Mouse (Mus musculus): Measurements from ENCODE around the gene Ctdsp1. TPM values are rescaled to one million over a fixed set of nuclear protein-coding genes. Genes with fewer than 3 reads are reported as not detected.

Ctdsp1 gene
- 6.1 TPM for polyA plus RNA-seq (2017; shearing (Covaris generic))

DNA sequence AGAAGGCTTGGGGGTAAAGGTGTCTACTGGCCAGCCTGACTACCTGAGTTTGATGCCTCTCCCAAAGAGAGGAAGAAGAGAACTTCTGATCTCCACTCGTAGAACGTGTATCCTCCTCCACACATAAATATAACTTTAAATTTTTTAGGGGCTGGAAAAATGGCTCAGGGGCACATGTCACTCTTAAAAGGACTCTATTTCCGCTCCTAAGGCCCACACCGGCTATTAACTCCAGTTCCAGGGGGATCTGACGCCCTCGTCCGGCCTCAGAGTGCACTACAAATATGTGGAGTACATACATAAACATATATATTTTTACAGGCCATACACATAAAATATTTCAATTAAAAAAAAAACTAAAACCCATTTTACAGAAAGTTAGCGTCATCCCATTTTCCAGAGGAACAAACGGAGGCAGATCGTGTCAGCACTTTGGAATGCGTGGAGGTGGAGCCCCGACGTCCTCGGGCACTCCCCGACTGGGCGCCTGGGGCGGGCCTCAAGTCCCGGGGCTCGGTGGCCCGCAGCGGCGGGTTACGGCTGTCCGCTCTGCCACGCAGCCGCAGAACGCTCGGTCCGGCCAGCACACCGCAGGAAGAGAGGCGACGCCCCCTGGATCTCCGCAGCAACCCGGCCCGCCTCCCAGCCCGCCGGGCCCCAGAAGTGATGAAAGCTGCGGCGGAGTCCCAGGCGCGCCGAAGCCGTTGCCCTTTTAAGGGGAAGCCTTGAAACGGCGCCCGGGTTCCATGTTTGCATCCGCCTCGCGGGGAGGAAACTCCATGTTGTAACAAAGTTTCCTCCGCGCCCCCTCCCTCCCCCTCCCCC lies at the start of gene Ctdsp1:
TSS of gene Ctdsp1 (plus strand) at position 586 of the 825 bp plus-strand sequence.

DNA sequence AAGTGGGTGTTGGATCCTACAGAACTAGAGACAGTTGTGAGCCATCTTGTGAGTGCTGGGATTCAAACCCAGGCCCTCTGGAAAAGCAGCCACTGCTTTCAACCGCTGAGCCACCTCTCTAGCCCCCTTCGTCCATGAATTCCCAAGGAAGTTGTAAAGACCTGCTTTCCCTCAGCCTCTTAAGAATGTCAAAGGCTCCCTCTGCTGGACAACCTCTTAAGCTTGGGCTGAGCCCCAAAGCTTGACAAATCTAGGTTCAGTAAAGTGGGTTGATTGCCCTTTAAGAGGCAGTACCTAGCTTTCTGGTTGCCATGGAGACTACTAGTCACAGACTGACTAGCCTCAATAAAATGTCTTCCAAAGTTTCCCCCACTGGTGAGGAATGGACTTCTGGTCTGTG lies 29.5 kb upstream of the Ctdsp1 start, which contains the start of gene Catip:
TSS of gene Catip (plus strand) at position 297 of the 400 bp plus-strand sequence.

DNA sequence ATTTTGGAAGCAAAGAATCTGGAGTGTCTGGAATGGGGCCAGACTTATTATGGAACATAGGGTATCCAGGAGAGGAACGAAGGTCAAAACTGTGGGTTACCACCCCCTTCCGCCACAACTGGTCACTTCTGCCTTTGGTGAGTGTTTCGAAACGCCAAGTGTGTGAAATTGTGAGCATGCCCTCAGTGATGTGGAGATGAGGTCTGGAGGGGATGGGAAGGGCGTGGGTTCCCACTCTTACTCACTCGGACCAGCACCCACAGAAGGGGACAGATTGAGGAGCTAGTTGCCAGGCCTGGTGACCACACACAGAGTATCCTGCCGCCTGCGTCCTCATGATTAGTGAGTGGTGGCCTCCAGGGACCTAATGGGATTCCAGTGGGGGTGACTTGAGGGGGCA lies 16.3 kb upstream of the Ctdsp1 start, which contains the start of gene Slc11a1:
TSS of gene Slc11a1 (plus strand) at position 216 of the 400 bp plus-strand sequence.

GRCm38 (mm10) chr1:74408589-74409504 lies 17.5 kb downstream of the Ctdsp1 start, which contains the start of gene Vil1:
Gene Vil1 (plus strand): TSS chr1:74409376.

Other genes with a start within 250 kb of the Ctdsp1 start
- not detected for gene Cxcr2, start 237.5 kb upstream of the Ctdsp1 start, polyA plus RNA-seq (2017; shearing (Covaris generic))
- gene Cxcr1, start 196.9 kb upstream of the Ctdsp1 start, polyA plus RNA-seq (2017; shearing (Covaris generic)) = not detected
- 965 TPM for gene Arpc2, start 155.4 kb upstream of the Ctdsp1 start, polyA plus RNA-seq (2017; shearing (Covaris generic))
- 0.51 TPM for gene Gpbar1, start 113.0 kb upstream of the Ctdsp1 start, polyA plus RNA-seq (2017; shearing (Covaris generic))
- gene Aamp, start 106.8 kb upstream of the Ctdsp1 start, polyA plus RNA-seq (2017; shearing (Covaris generic)) = 230 TPM
- 91.5 TPM for gene Pnkd, start 106.6 kb upstream of the Ctdsp1 start, polyA plus RNA-seq (2017; shearing (Covaris generic))
- gene Tmbim1, start 85.9 kb upstream of the Ctdsp1 start, polyA plus RNA-seq (2017; shearing (Covaris generic)) = 25.0 TPM
- not detected for gene Catip, start 29.4 kb upstream of the Ctdsp1 start, polyA plus RNA-seq (2017; shearing (Covaris generic))
- 2.1 TPM for gene Slc11a1, start 16.3 kb upstream of the Ctdsp1 start, polyA plus RNA-seq (2017; shearing (Covaris generic))
- gene Vil1, start 17.9 kb downstream of the Ctdsp1 start, polyA plus RNA-seq (2017; shearing (Covaris generic)) = 0.09 TPM
- 38.3 TPM for gene Cnot9, start 114.5 kb downstream of the Ctdsp1 start, polyA plus RNA-seq (2017; shearing (Covaris generic))
- gene Plcd4, start 151.4 kb downstream of the Ctdsp1 start, polyA plus RNA-seq (2017; shearing (Covaris generic)) = 0.38 TPM
- 20.7 TPM for gene Usp37, start 152.8 kb downstream of the Ctdsp1 start, polyA plus RNA-seq (2017; shearing (Covaris generic))
- 22.7 TPM for gene Zfp142, start 196.7 kb downstream of the Ctdsp1 start, polyA plus RNA-seq (2017; shearing (Covaris generic))
- gene Bcs1l, start 196.8 kb downstream of the Ctdsp1 start, polyA plus RNA-seq (2017; shearing (Covaris generic)) = 13.6 TPM
- 33.3 TPM for gene Rnf25, start 209.9 kb downstream of the Ctdsp1 start, polyA plus RNA-seq (2017; shearing (Covaris generic))
- gene Stk36, start 209.9 kb downstream of the Ctdsp1 start, polyA plus RNA-seq (2017; shearing (Covaris generic)) = not detected

All from activated CD4-positive, CD25-positive, alpha-beta regulatory T cell, adult 9 weeks (primary cell).